Mouse (Mus musculus): ENCODE measurements at regions not wholly inside any gene's neighbourhood (a gene's known extent, or its start where the extent isn't known, plus 50 kb on each side); places are given as distances from the start of the nearest gene placed in this dataset.

DNA sequence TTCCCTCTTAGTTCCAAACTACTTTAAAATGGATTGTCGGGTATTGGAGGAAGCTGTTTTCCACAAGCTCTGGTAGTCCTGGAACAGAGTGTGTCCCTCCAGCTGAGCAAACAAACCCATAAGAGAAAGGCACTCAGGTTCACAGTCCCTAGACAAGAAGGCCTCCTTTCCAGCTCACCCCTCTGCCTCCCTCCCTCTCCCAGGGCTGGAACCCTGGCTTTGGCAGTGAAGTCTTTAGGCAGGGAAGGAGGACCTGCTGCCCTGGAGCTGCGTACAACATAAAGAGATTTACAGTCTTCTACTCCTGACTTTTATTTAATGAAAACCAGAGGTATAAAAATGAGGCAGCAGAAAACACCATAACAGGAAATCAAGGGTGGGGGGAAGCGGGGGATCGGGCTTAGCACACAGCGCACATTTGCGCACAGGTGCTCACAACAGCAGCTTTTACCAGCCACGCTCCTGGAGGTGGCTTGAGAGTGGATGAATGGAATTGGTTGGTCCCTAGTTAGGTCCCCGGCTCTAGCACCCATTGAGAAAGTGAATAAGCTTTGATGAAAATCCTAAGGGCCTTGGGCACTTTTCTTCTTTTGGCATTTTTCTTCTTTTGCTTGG, 143.0 kb upstream of the Gmds start:
- no peak for DNase-seq (ENCODE audit: low spot score, missing footprints)
- no peaks in the 10 kb centered on the region for H3K27me3 ChIP-seq (ENCODE audit: control insufficient read depth, insufficient read depth, low read length)
- ATAC-seq (ENCODE audit: low FRiP score): no peak

GRCm38 (mm10) chr13:32480029-32480428, 141.5 kb upstream of the Gmds start:
- Histone ChIP-seq H3K4me3 (ENCODE audit: low read depth, low read length) (no peak overlapping the region), H3K4me2 (no peak overlapping the region), H3K27ac (ENCODE audit: low read depth, low read length) (no peak overlapping the region), H3K4me1 (ENCODE audit: control insufficient read depth, insufficient read depth, low read length) (no peaks in the 10 kb centered on the region), H3K9ac (ENCODE audit: low read length) (no peak overlapping the region), H3K27me3 (ENCODE audit: control insufficient read depth, insufficient read depth, low read length) (no peaks in the 10 kb centered on the region), H3K36me3 (ENCODE audit: control insufficient read depth, insufficient read depth, low read length) (no peaks in the 10 kb centered on the region), H3K9me3 (ENCODE audit: control insufficient read depth, low read length) (no peaks in the 10 kb centered on the region)
- no peak for ATAC-seq (ENCODE audit: low FRiP score)
- WGBS: 35% methylated on average over 4 of the region's 4 CpGs
- DNase-seq (ENCODE audit: low spot score, missing footprints): no peak

More for the DNA sequence above, 143.0 kb upstream of the Gmds start:
- Histone ChIP-seq H3K4me2 (no peak overlapping the region), H3K36me3 (ENCODE audit: control insufficient read depth, insufficient read depth, low read length) (no peaks in the 10 kb centered on the region), H3K9ac (ENCODE audit: low read length) (no peak overlapping the region), H3K4me1 (ENCODE audit: control insufficient read depth, insufficient read depth, low read length) (no peaks in the 10 kb centered on the region), H3K27ac (ENCODE audit: low read depth, low read length) (no peak overlapping the region), H3K4me3 (ENCODE audit: low read depth, low read length) (no peak overlapping the region), H3K9me3 (ENCODE audit: control insufficient read depth, low read length) (no peaks in the 10 kb centered on the region)
- WGBS: 84% methylated on average over 8 of the region's 8 CpGs

GRCm38 (mm10) chr13:32479118-32479818, 140.7 kb upstream of the Gmds start:
- no peaks in the 10 kb centered on the region for H3K27me3 ChIP-seq (ENCODE audit: control insufficient read depth, insufficient read depth, low read length)
- peaks cover 1% of the 10 kb centered on the region; the same call in 1 of the 2 replicates for H3K4me1 ChIP-seq (ENCODE audit: control insufficient read depth, insufficient read depth, low read length)
- WGBS: 82% methylated on average over 8 of the region's 8 CpGs
- no peaks in the 10 kb centered on the region for H3K9me3 ChIP-seq (ENCODE audit: control insufficient read depth, low read length)
- no peak overlapping the region for H3K4me2 ChIP-seq
- no peaks in the 10 kb centered on the region for H3K36me3 ChIP-seq (ENCODE audit: control insufficient read depth, insufficient read depth, low read length)
- no peak overlapping the region for H3K4me3 ChIP-seq (ENCODE audit: low read depth, low read length)
- peak; percentile 61 for DNase-seq (ENCODE audit: low spot score, missing footprints)
- no peak overlapping the region for H3K9ac ChIP-seq (ENCODE audit: low read length)
- H3K27ac ChIP-seq (ENCODE audit: low read depth, low read length): no peak overlapping the region
- ATAC-seq (ENCODE audit: low FRiP score): no peak

GRCm38 (mm10) chr13:32465787-32466186, 127.2 kb upstream of the Gmds start:
- no peak overlapping the region for H3K27ac ChIP-seq (ENCODE audit: low read depth, low read length)
- ATAC-seq (ENCODE audit: low FRiP score) (0 out of 2 replicates have a peak, but pooled peaks have one; percentile 35), DNase-seq (ENCODE audit: low spot score, missing footprints) (no peak)
- WGBS: 37% methylated on average over 5 of the region's 5 CpGs
- no peaks in the 10 kb centered on the region for H3K9me3 ChIP-seq (ENCODE audit: control insufficient read depth, low read length)
- no peak overlapping the region for H3K9ac ChIP-seq (ENCODE audit: low read length)
- no peaks in the 10 kb centered on the region for H3K36me3 ChIP-seq (ENCODE audit: control insufficient read depth, insufficient read depth, low read length)
- 0 out of 2 replicates have a peak, but pooled peaks cover 2% of the 10 kb centered on the region for H3K4me1 ChIP-seq (ENCODE audit: control insufficient read depth, insufficient read depth, low read length)
- no peak overlapping the region for H3K4me3 ChIP-seq (ENCODE audit: low read depth, low read length)
- H3K4me2 ChIP-seq: no peak overlapping the region
- no peaks in the 10 kb centered on the region for H3K27me3 ChIP-seq (ENCODE audit: control insufficient read depth, insufficient read depth, low read length)

DNA sequence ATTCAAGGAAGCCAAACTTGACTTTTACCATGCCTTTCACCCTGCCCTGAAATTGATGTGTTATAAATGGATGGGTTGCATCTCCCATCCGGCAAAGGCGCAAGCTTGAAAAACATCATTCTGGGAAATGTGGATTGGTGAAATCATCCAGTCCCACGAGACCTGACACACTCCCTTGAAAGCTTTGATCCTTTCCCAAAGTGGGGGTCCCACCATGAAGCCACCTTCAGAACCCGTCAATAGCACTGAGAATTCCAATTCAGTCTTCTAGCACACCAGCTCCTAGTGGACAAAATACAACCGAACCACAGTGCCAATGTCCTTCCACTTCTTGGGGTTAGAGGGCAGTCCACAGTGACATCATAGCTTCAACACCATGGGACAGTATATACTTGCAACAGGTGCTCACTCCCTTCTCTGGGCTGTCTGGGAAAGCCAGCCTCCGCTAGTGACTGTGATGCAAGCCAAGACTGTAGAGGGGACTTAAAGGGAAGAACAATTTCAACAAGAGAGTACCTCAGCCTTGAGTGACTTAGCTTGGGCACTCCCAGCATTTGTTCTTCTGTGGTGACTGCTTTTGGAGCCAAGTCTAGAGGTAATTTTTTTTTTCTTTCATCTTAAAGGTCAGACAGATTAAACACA, 126.6 kb upstream of the Gmds start:
- Histone ChIP-seq H3K9ac (ENCODE audit: low read length) (no peak overlapping the region), H3K36me3 (ENCODE audit: control insufficient read depth, insufficient read depth, low read length) (no peaks in the 10 kb centered on the region), H3K4me2 (no peak overlapping the region), H3K27ac (ENCODE audit: low read depth, low read length) (no peak overlapping the region), H3K9me3 (ENCODE audit: control insufficient read depth, low read length) (no peaks in the 10 kb centered on the region), H3K4me1 (ENCODE audit: control insufficient read depth, insufficient read depth, low read length) (0 out of 2 replicates have a peak, but pooled peaks cover 2% of the 10 kb centered on the region), H3K27me3 (ENCODE audit: control insufficient read depth, insufficient read depth, low read length) (no peaks in the 10 kb centered on the region), H3K4me3 (ENCODE audit: low read depth, low read length) (no peak overlapping the region)
- ATAC-seq (ENCODE audit: low FRiP score): no peak
- 89% methylated on average over 6 of the region's 6 CpGs for WGBS
- DNase-seq (ENCODE audit: low spot score, missing footprints): peak; percentile 77

- Histone ChIP-seq H3K4me2 (no peak overlapping the region), H3K27ac (ENCODE audit: low read depth, low read length) (no peak overlapping the region), H3K9me3 (ENCODE audit: control insufficient read depth, low read length) (no peaks in the 10 kb centered on the region), H3K9ac (ENCODE audit: low read length) (no peak overlapping the region), H3K4me3 (ENCODE audit: low read depth, low read length) (no peak overlapping the region), H3K36me3 (ENCODE audit: control insufficient read depth, insufficient read depth, low read length) (no peaks in the 10 kb centered on the region), H3K27me3 (ENCODE audit: control insufficient read depth, insufficient read depth, low read length) (no peaks in the 10 kb centered on the region), H3K4me1 (ENCODE audit: control insufficient read depth, insufficient read depth, low read length) (no peaks in the 10 kb centered on the region)
- no peak for ATAC-seq (ENCODE audit: low FRiP score)
- 78% methylated on average over 11 of the region's 11 CpGs for WGBS
- no peak for DNase-seq (ENCODE audit: low spot score, missing footprints)
Measured at GRCm38 (mm10) chr13:32454419-32455146, 116.0 kb upstream of the Gmds start.

- DNase-seq (ENCODE audit: low spot score, missing footprints): no peak
- 78% methylated on average over 8 of the region's 8 CpGs for WGBS
- H3K27ac ChIP-seq (ENCODE audit: low read depth, low read length): no peak overlapping the region
- no peaks in the 10 kb centered on the region for H3K4me1 ChIP-seq (ENCODE audit: control insufficient read depth, insufficient read depth, low read length)
- no peak overlapping the region for H3K4me2 ChIP-seq
- H3K9me3 ChIP-seq (ENCODE audit: control insufficient read depth, low read length): no peaks in the 10 kb centered on the region
- no peak for ATAC-seq (ENCODE audit: low FRiP score)
- H3K9ac ChIP-seq (ENCODE audit: low read length): no peak overlapping the region
- H3K27me3 ChIP-seq (ENCODE audit: control insufficient read depth, insufficient read depth, low read length): no peaks in the 10 kb centered on the region
- no peak overlapping the region for H3K4me3 ChIP-seq (ENCODE audit: low read depth, low read length)
- H3K36me3 ChIP-seq (ENCODE audit: control insufficient read depth, insufficient read depth, low read length): no peaks in the 10 kb centered on the region
Measured at GRCm38 (mm10) chr13:32449710-32450417, 111.3 kb upstream of the Gmds start.

DNA sequence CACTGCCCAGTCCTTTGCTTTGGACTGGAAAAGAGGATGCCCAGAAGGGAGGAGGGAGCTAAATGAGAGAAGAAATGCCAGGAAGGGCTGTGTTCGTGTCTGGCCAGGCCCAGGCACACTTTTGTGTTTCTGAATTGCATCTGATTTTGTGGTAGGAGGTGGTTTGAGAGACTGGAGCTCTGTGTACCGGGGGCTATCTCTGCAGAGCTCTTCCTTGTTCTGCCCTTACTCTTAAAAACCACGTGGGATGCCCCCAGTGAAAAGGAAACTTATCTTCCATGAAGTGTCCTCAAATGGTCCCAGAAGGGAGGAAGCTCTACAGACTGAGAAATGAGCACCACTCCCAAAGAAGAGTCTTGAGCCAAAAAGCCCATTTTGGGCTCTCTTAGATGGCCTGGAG, 106.0 kb upstream of the Gmds start:
- no peaks in the 10 kb centered on the region for H3K36me3 ChIP-seq (ENCODE audit: control insufficient read depth, insufficient read depth, low read length)
- H3K4me1 ChIP-seq (ENCODE audit: control insufficient read depth, insufficient read depth, low read length): no peaks in the 10 kb centered on the region
- WGBS: 69% methylated on average over 3 of the region's 3 CpGs
- H3K27me3 ChIP-seq (ENCODE audit: control insufficient read depth, insufficient read depth, low read length): no peaks in the 10 kb centered on the region
- DNase-seq (ENCODE audit: low spot score, missing footprints): no peak
- no peak overlapping the region for H3K27ac ChIP-seq (ENCODE audit: low read depth, low read length)
- no peak overlapping the region for H3K4me2 ChIP-seq
- ATAC-seq (ENCODE audit: low FRiP score): no peak
- no peaks in the 10 kb centered on the region for H3K9me3 ChIP-seq (ENCODE audit: control insufficient read depth, low read length)
- H3K4me3 ChIP-seq (ENCODE audit: low read depth, low read length): no peak overlapping the region
- no peak overlapping the region for H3K9ac ChIP-seq (ENCODE audit: low read length)
